Mouse (Mus musculus) 3T3-L1 (cell line): Measurements from ENCODE around the gene Gm17304.
A peak's percentile ranks its signal among the peaks of the same experiment; 100 is the strongest.

Source experiments
- DNase-seq: peaks from one replicate; pipeline ENCODE4 v3.0.0-alpha.2; 2015; ENCODE audit warnings: low read depth, low spot score

Gm17304 gene

GRCm38 (mm10) chr5:106622193-106622592, 13.3 kb downstream of the Gm17304 start:
- no peak for DNase-seq

DNA sequence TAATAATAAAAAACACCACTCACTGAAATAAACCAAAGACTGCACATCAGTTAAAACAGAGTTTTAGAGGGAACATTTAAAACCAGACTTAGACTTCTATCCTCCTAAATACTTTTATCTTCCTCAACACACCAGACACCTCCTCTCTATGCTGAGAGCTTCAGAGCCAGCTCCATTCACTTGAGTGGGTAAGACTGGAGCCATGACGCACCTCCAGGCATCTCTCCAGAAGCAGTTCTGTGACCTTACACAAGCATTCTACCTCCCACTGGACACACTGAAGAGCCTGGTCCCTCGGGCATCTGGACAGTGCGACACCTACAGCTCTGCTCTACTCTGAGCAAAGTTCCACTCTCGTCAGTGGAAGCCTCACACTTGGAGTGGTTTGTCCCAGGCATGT, 14.4 kb downstream of the Gm17304 start:
- DNase-seq: no peak

DNA sequence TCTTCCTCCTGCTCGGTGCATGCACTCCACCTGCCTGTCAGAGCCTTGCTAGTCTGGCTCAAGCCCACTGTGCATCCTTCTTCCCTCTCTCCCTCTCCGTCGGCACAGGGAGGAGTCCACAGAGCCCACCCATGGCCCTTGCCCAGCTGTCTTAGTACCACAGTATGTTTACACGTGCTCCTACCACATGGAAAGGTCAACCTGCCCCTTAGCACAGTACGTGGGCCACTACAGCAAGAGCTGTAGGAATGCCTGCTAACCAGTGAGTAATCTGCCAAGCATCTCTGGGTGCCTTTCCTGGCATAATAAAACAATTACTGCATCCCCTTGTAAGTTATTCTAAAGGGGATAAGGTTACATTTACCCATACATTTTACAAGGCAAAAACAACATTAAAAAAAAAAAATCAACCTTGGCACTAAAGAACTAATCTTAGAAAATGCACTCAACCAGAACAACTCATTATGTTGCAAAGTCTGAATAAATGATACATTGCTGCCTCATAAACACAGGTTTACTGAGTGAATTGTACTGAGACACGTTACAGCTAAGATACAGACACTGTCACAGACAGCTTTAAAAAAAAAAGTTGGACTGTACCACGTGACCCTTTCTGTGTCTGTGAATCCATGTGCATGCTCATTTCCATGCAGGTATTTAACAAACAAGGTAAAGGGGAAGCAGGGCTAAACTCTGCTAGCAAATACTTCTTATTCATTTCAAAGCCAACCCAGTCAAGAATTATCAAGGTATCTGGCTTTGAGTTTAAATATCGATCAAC, 19.7 kb downstream of the Gm17304 start:
- peak; percentile 74 for DNase-seq

DNA sequence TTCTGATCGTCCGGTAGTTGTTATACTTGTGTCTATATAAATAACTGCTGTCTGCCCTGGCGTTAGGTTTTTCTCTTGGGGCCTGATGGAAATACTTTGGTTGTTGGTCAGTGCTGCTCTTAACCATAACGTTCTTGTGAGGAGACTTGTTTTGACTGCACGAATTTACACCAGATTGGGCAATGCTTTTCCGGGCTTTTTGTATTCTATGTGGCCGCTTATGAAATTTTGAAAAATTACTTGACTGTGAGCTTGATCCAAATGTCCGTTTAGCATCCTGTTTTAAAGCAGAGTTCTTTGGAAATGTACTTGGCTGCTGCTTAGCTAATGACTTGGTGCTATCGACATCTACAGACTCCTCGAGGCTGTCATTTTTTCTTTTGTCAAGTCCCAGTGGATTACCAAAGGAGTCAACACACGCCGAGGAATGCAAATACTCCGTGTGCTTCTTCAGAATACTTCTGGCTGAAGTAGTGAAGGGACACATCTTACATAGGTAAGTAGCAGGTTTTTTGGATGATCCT, 27.6 kb downstream of the Gm17304 start:
- DNase-seq: no peak

DNA sequence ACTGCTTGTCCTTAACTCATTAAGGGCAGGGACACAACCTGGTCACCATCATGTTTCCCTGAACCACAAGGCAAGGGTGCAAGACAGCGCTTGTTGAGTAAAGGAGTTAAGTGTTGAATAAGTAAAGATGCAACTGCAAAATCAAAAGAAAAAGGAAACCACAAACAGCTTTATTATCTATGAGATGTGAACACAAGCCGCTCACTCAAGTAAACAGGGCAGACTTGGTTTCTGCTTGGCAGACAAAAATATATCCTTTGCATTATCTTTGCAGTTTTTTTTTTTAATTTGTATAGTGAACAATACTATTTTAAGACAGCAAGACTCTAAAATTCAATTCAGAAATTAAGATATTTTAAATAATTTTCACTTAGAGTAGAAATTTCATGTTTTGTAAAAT, 30.7 kb downstream of the Gm17304 start:
- no peak for DNase-seq

- no peak for DNase-seq
Observed at GRCm38 (mm10) chr5:106640235-106640809, 31.4 kb downstream of the Gm17304 start.

DNA sequence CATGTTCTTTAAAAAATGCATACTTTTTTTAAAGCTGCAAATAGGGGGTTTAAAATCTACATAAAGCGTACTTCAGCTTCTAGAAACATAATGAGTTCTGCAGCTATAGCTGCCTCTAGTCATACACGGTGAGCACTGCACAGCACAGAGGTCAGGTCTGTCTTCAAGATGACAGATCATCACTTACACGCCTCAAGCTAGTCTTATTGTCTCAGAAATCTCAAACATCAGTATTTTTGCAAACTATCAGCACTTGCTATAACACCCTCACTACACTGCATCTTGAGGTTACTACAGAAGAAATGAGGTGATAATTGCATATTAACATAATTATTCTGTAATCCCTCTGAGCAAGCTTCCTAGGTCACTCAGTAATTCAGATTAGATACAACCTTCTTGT, 33.0 kb downstream of the Gm17304 start:
- no peak for DNase-seq

- no peak for DNase-seq
Observed at GRCm38 (mm10) chr5:106643434-106643833, 34.5 kb downstream of the Gm17304 start.

DNA sequence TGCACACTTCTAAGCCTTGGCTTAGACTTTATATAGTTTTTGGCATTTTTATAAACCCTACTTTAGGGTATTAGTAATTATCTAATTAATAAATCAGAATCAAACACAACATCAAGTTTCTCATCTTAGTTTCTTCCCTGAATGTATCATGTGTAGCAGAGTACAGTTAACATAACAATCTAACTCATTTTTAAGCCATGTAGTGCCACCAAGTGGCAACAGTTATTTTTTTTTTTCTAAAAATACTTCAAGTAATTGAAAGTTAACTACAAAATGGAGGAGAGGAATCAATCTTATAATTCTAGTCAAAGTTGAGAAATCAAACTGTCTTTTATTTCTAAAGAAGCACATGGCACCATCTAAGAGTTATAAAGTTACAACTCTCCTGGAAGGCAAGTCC, 40.5 kb downstream of the Gm17304 start:
- peak; percentile 25 for DNase-seq

DNA sequence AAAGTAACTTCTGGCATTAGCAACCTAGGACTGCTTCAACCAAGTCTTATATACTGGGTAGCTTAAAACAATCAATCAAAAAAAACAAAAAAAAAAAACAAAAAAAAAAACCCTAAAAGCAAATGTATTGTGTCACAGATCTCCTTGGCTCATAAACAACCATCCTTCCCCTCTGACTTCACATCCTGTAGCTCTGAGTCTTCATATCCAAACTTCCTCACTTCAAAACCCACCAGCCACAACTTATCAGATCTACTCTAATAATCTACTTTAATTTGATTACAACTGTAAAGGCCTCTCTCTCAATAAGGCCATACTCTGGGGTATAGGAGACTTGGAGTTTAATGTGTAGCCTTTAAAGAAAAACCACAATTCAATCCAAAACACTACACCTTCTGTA, 41.1 kb downstream of the Gm17304 start:
- no peak for DNase-seq

DNA sequence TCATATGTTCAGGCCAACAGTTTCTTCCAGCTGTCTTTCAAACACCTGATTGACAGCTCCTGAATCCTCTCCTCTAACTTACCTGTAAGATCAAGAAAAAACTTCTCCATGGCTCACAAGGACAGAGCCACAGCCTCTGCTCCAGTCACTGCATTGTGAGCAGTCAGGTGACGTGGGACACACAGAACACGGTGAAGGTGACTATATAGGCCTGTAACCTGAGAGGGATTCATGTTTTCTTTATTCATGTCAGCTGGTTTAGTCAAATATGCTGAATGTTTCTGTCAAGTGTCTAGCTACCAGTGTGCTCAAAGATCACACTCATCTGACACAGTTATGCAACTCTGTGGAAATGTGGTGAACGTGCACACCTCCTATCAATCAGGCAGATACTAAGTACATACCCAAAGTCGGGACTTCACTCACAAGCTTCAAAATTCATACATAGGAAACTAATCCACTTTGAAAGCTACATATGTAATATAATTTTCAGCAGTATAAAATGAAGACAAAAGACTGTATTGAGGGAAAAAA, 43.4 kb downstream of the Gm17304 start:
- DNase-seq: no peak

- no peak for DNase-seq
Observed at GRCm38 (mm10) chr5:106652790-106653328, 44.0 kb downstream of the Gm17304 start.
